Mouse (Mus musculus) hematopoietic stem cell, adult 5-6 weeks (primary cell): Measurements from ENCODE around the gene Gm42688. TPM values are rescaled to one million over a fixed set of nuclear protein-coding genes. Genes with fewer than 3 reads are reported as not detected.

Experiments used
- ATAC-seq, 2 experiments: fragments of 125-278 bp in 1 of 2; replicated peaks in 1 of 2; 2 replicates each; pipeline ENCODE4 v1.8.0; 2016 to 2017; ENCODE audit warnings: inconsistent platforms in 2 of 2, mild to moderate bottlenecking in 2 of 2, moderate number of reproducible peaks in 2 of 2, low read depth in 1 of 2, moderate TSS enrichment in 1 of 2; ENCODE audit not compliant: low FRiP score in 2 of 2, poor library complexity in 2 of 2, severe bottlenecking in 2 of 2, insufficient read depth in 1 of 2, low TSS enrichment in 1 of 2
- total RNA-seq: library from RNA; stranded (forward); fragments of 172-1452, 232-1000 nt; gene quantifications from 2 replicates; pipeline ENCODE4 v1.2.3, GENCODE M21; 2017

Gene Gm42688
- 2.4 and 4.1 TPM in 2 replicates for total RNA-seq

- ATAC-seq: peak; percentile 85 to 87
Observed at GRCm38 (mm10) chr6:83101316-83101687, at the start of gene Gm42688, which contains the start of gene Ccdc142. Gm42688 (plus strand) TSS chr6:83101617. Ccdc142 (plus strand) TSS chr6:83101601.

GRCm38 (mm10) chr6:83053136-83053960, 48.1 kb upstream of the Gm42688 start:
- peak; percentile 17 to 30; a peak in 2 of 4 replicates for ATAC-seq

- peak; percentile 86 to 91 for ATAC-seq
Observed at GRCm38 (mm10) chr6:83054074-83054851, 47.2 kb upstream of the Gm42688 start, which contains the start of gene Aup1. Aup1 (plus strand) TSS chr6:83054521.

- peak in 1 of 2 experiments; percentile 2; a peak in 1 of 4 replicates for ATAC-seq
Observed at GRCm38 (mm10) chr6:83054871-83055431, 46.5 kb upstream of the Gm42688 start, which contains the start of gene Htra2. Htra2 (minus strand) TSS chr6:83055273.

GRCm38 (mm10) chr6:83057790-83058189, 43.6 kb upstream of the Gm42688 start, which contains the start of gene Dqx1:
Dqx1 (plus strand) TSS chr6:83057844.
- ATAC-seq: no peak

- no peak for ATAC-seq
Observed at GRCm38 (mm10) chr6:83058725-83059124, 42.7 kb upstream of the Gm42688 start.

GRCm38 (mm10) chr6:83065995-83066394, 35.4 kb upstream of the Gm42688 start:
- no peak for ATAC-seq

GRCm38 (mm10) chr6:83066441-83066840, 35.0 kb upstream of the Gm42688 start:
- ATAC-seq: no peak

GRCm38 (mm10) chr6:83068221-83068620, 33.2 kb upstream of the Gm42688 start:
- ATAC-seq: no peak

- ATAC-seq: no peak
Observed at GRCm38 (mm10) chr6:83068706-83069487, 32.5 kb upstream of the Gm42688 start.

GRCm38 (mm10) chr6:83069488-83070246, 31.8 kb upstream of the Gm42688 start:
- no peak for ATAC-seq

- ATAC-seq: no peak
Observed at GRCm38 (mm10) chr6:83070247-83070310, 31.3 kb upstream of the Gm42688 start, which contains the start of gene Tlx2. Tlx2 (minus strand) TSS chr6:83070293.

- ATAC-seq: no peak
Observed at GRCm38 (mm10) chr6:83070311-83071219, 30.9 kb upstream of the Gm42688 start.

GRCm38 (mm10) chr6:83071220-83071619, 30.2 kb upstream of the Gm42688 start:
- ATAC-seq: no peak

- ATAC-seq: no peak
Observed at GRCm38 (mm10) chr6:83074979-83075378, 26.4 kb upstream of the Gm42688 start.
